Mouse (Mus musculus) frontal cortex, adult 2 months (tissue): ENCODE data around the gene Gm10959. TPM values are rescaled to one million over a fixed set of nuclear protein-coding genes. Genes with fewer than 3 reads are reported as not detected.

ENCODE experiments used
- DNase-seq, 2 experiments: peaks; one replicate each; pipeline ENCODE4 v3.0.0; 2022; ENCODE audit warnings: low spot score in 1 of 2; ENCODE audit errors: extremely low spot score in 1 of 2
- polyA plus RNA-seq: library from polyadenylated mRNA; depleted of rRNA; stranded (reverse); fragments of >200 nt; gene quantifications from 2 replicates; pipeline ENCODE4 v1.2.3, GENCODE M21; 2012; rRNA removed

Gene Gm10959
- polyA plus RNA-seq, 1 experiment: not detected

GRCm38 (mm10) chr3:122895189-122895731, 23.9 kb downstream of the Gm10959 start:
- no peak for DNase-seq

GRCm38 (mm10) chr3:122894772-122895171, 24.4 kb downstream of the Gm10959 start, which contains the start of gene Fabp2:
Gene Fabp2, plus strand, starts transcription at chr3:122895072.
- no peak for DNase-seq

DNA sequence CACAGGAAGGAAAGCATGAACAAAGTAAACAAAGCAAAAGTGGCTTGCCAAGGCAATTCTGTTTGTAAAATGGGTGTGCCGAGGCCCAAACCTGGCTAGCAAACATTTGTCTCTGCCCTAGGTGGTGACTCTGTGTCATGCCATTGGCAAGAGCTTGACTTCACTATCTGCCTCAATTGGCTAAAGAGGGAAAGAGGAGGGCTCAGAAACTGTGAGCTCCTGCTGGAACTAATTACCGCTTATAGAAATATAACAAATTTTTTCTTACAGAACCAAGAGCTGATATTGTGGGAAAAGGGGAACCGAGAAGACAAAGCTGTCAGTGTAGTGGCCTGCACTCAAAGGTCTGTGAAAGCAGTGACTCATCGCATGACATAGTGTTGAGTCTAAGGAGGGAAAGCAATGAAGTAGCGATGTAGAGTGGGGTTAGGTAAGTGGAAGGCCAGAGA, 30.8 kb downstream of the Gm10959 start:
- DNase-seq: no peak

DNA sequence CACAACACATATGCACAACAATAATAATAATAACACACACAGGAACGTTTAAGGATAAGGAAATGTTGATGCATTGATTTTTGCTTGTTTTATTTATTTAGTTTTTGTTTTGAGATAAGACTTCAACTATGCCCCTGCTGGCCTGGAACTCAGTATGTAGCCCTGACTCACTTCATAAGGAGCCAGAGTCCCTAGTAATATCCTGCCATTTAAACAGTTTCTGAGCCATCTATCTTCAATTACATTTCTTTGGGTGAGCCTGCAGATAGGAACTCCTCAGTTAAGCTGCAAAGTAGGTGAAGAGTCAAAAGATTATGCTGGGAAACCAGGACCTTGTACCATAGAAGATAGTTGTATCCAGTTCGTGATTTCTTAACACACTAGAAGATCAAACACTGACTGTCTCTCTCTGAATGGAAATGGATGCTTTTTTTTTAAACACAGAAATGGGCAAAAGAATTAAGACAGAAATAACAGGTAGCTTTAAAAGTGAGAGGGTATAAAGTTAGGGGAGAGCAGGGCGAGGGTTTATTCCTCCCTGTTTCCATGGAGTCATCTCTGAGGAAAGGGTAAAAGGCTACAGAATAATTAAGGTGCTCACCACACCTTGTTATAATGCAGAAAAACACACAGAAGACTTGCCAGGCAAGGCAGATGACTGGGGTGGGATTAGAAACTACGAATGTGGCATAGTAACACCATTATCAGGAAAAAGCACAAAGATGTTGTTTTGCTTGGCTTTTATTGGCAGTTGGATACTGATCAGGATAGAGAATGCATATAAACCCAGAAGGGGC, 31.5 kb downstream of the Gm10959 start:
- no peak for DNase-seq

- no peak for DNase-seq
Measured at GRCm38 (mm10) chr3:122878705-122879315, 40.4 kb downstream of the Gm10959 start.

DNA sequence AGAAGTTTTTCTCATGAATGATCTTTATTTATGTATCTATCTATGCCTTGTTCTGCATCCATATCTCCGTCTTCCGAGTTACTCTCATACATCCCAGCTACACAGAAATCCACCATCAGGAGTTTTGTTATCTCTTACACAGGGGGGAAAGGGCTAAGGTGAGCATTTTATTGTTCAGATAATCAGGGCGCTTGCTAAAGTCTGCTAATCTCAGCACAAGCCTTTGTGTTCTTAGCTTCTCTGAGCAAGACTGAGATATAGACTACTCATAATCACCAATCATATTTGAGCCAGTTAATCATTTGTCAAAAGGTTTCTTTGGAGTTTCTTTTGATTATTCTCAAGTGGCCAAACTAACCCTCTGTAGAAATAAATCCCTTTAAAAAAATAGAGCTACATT, 41.6 kb downstream of the Gm10959 start:
- DNase-seq: no peak

DNA sequence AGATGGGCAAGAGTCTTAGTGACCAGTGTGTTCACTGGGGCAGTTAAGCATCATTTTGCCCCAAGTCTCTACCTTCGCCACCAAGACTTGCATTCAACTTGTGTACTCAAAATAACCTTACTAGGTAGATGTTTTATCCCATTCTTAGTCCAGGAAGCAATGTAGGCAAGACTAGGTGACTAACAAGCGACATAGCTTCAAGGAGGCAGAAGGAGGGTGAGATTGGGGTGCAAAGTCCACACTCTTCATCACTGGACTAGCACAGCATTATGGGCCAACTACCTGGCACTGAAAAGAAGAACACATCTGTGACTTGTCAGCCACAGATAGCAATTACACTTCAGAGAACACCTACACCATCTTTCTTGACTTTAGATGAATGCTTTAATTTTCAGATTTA, 42.3 kb downstream of the Gm10959 start:
- DNase-seq: no peak

DNA sequence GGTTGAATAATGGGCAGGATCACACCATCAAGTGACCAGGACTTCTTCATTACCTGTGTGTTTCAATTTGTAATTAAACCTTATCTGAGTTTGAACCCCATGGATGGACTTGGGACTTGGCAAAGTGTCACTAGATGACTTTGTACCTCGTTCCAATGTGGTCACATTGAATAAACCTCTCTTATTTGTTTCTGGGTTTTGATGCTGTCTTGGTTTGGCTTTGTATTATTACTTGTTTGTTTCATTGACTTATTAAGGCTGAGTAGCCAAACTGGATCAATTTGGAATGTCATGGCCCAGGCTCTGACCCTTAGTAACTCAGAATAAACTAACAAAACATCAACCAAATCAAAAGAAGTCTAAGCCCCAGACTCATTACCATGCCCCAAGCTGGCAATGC, 47.6 kb downstream of the Gm10959 start:
- no peak for DNase-seq

DNA sequence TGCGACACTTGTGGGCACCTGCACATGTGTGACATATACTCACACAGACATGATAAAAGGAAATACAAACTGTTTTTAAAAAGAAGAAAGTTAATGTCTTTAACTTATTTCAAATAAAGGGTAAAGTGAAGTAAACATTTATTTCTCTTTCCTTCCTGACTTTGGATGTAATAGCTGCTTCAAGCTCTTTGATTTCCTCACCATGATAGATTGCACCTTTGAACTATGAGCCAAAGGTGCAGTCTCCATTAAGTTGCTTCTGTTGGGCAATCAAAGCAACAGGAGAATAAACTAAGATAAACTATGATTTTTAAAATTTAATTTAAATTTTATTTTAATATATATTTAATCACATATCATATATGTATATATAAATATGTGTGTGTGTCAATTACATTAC, 50.9 kb downstream of the Gm10959 start:
- DNase-seq: no peak

- no peak for DNase-seq
Measured at GRCm38 (mm10) chr3:122865092-122865491, 54.1 kb downstream of the Gm10959 start.

Other genes starting within 250 kb of the Gm10959 start
- gene Pde5a, start 190.4 kb downstream of the Gm10959 start, polyA plus RNA-seq: 6.8 and 7.1 TPM in 2 replicates
- not detected in 2 replicates for gene Fabp2, start 24.3 kb downstream of the Gm10959 start, polyA plus RNA-seq
- 63.1 and 73.6 TPM in 2 replicates for gene 1810037I17Rik, start 4.8 kb upstream of the Gm10959 start, polyA plus RNA-seq
- gene Usp53, start 65.2 kb upstream of the Gm10959 start, polyA plus RNA-seq: 11.4 and 13.8 TPM in 2 replicates
- gene Myoz2, start 115.7 kb upstream of the Gm10959 start, polyA plus RNA-seq: 0.12 and 0.19 TPM in 2 replicates